Mouse (Mus musculus): ENCODE data around the gene Fabp7. TPM values are rescaled to one million over a fixed set of nuclear protein-coding genes. Genes with fewer than 3 reads are reported as not detected.

Gene Fabp7
- polyA plus RNA-seq, 2 experiments = 0.70 to 1.6 TPM

DNA sequence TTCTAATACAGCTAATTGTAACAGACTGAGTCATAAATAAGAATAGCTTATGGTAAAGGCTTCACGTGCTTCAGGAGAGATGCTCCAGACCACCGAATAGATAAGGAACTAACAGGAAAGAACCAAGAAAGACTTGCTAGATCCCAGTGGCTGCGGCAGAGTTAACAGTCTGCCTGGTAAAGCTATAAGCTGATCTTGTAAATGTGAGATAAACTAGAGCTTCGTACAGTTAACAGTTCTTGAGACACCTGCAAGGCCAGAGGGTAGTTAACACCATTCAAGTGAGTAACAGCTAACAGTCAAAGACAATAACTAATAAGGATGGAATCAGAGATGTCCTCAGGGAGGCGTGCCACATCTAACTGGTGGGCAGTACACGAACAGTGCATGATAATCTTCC, 31.2 kb downstream of the Fabp7 start:
- Histone ChIP-seq H3K4me2 (ENCODE audit: low read depth) (no peak overlapping the region), H3K9ac (replicated peaks) (no peak overlapping the region; the same call in 1 of the 2 replicates), H3K9me3 (ENCODE audit: control insufficient read depth, low read length) (no peaks in the 10 kb centered on the region), H3K27ac (no peak overlapping the region), H3K27me3 (ENCODE audit: control insufficient read depth, insufficient read depth, low read length) (no peaks in the 10 kb centered on the region), H3K36me3 (replicated peaks; ENCODE audit: control insufficient read depth, insufficient read depth, low read depth) (no peaks in the 10 kb centered on the region), H3K4me1 (replicated peaks; ENCODE audit: control insufficient read depth in 2 of 2, insufficient read depth in 2 of 2, low read length in 1 of 2) (peaks cover 0 to 3% of the 10 kb centered on the region in 2 experiments; a peak in 1 of 4 replicates), H3K4me3 (ENCODE audit: insufficient read depth in 1 of 2, low read depth in 2 of 2, low read length in 2 of 2) (no peak overlapping the region)
- WGBS (ENCODE audit: insufficient replicate concordance) = 36% methylated on average over 6 of the region's 6 CpGs
- ATAC-seq (ENCODE audit: insufficient read depth) (peak; percentile 45; the same call in 1 of the 2 replicates), DNase-seq (ENCODE audit: low read depth in 3 of 3, low spot score in 3 of 3) (no peak)
- TF ChIP-seq CTCF (IDR thresholded peaks at IDR 0.05; ENCODE audit: low read depth) = no peak
- 0 out of 2 replicates have a peak, but pooled peaks have one; percentile 21 for TF ChIP-seq EP300 (IDR thresholded peaks at IDR 0.05; ENCODE audit: low read depth)

DNA sequence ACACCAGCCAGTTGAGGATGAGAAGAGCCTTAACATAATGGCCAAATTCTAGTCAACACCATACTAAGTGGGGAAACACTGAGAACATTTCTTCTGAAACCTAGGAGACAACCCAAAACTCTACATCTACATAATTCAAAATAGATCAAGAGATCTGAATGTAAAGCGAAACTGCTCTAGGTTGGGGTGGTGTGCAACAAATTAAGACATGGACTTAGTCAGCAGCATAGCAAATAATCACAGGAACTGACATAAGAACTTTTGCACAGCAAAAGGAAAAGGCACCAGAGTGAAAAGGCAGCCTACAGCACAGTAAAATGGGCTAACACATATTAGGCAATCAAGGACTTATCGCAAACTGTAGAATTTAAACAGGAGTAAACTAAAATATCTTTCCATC, 34.5 kb downstream of the Fabp7 start:
- H3K4me2 ChIP-seq (ENCODE audit: low read depth) = no peak overlapping the region
- peaks cover 0 to 3% of the 10 kb centered on the region in 2 experiments; a peak in 1 of 4 replicates for H3K4me1 ChIP-seq (replicated peaks; ENCODE audit: control insufficient read depth in 2 of 2, insufficient read depth in 2 of 2, low read length in 1 of 2)
- H3K4me3 ChIP-seq (ENCODE audit: insufficient read depth in 1 of 2, low read depth in 2 of 2, low read length in 2 of 2) = no peak overlapping the region
- DNase-seq (ENCODE audit: low read depth in 3 of 3, low spot score in 3 of 3) (no peak), ATAC-seq (ENCODE audit: insufficient read depth) (no peak)
- no peak overlapping the region for H3K27ac ChIP-seq
- no peak overlapping the region for H3K9ac ChIP-seq (replicated peaks)
- WGBS (ENCODE audit: insufficient replicate concordance) = 74% methylated on average over 2 of the region's 2 CpGs
- no peaks in the 10 kb centered on the region for H3K27me3 ChIP-seq (ENCODE audit: control insufficient read depth, insufficient read depth, low read length)
- H3K9me3 ChIP-seq (ENCODE audit: control insufficient read depth, low read length) = no peaks in the 10 kb centered on the region
- no peaks in the 10 kb centered on the region for H3K36me3 ChIP-seq (replicated peaks; ENCODE audit: control insufficient read depth, insufficient read depth, low read depth)
- TF ChIP-seq EP300 (IDR thresholded peaks at IDR 0.05; ENCODE audit: low read depth) (no peak), CTCF (IDR thresholded peaks at IDR 0.05; ENCODE audit: low read depth) (no peak)

DNA sequence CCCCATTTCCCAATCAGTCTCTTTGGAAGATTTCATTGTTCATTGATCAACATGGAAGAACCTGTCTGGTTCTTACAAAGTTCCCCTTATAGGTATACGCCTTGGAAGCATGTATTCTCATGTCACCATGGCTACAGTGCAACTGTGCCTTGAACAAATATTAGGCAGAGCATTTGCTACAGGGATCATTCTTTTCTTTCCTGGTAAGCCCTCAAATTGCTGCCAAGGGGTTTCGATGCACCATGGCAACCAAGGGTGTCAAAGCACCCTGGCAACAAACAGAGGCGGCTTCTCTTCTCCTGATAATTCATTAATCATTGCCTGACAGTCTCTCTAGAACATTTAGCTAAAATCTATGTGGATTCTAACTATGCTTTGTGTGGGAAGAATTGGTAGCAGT, 37.8 kb downstream of the Fabp7 start:
- DNase-seq (ENCODE audit: low read depth in 3 of 3, low spot score in 3 of 3) (no peak), ATAC-seq (ENCODE audit: insufficient read depth) (no peak)

DNA sequence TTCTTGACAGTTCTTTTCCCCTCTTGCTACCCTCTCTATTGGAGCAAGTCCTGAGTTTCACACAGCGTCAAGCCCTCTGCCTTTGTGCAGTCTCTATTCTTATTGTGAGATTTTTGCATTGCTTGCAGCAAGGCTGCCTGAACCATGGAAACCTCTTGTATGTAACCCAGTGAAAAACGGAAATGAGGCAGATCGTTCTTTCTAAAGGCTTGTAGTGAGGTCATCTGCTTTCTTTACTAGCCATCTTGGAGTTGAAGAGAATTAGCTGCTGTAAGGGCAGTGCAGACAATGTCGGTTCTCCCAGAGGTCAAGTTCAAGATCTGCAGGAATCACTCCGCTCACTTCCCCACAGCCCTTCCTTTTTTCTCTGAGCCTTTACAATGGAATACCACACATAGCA, 44.0 kb downstream of the Fabp7 start:
- Histone ChIP-seq H3K27me3 (ENCODE audit: control insufficient read depth, insufficient read depth, low read length) (no peaks in the 10 kb centered on the region), H3K9ac (replicated peaks) (no peak overlapping the region), H3K9me3 (ENCODE audit: control insufficient read depth, low read length) (no peaks in the 10 kb centered on the region), H3K36me3 (replicated peaks; ENCODE audit: control insufficient read depth, insufficient read depth, low read depth) (no peaks in the 10 kb centered on the region), H3K4me3 (ENCODE audit: insufficient read depth in 1 of 2, low read depth in 2 of 2, low read length in 2 of 2) (no peak overlapping the region), H3K27ac (no peak overlapping the region), H3K4me1 (replicated peaks; ENCODE audit: control insufficient read depth in 2 of 2, insufficient read depth in 2 of 2, low read length in 1 of 2) (no peaks in the 10 kb centered on the region), H3K4me2 (ENCODE audit: low read depth) (no peak overlapping the region)
- DNase-seq (ENCODE audit: low read depth in 3 of 3, low spot score in 3 of 3) (no peak), ATAC-seq (ENCODE audit: insufficient read depth) (no peak)
- TF ChIP-seq CTCF (IDR thresholded peaks at IDR 0.05; ENCODE audit: low read depth) (no peak), EP300 (IDR thresholded peaks at IDR 0.05; ENCODE audit: low read depth) (no peak)
- WGBS (ENCODE audit: insufficient replicate concordance) = 53% methylated on average over 5 of the region's 5 CpGs

More for the DNA sequence above, 37.8 kb downstream of the Fabp7 start:
- no peaks in the 10 kb centered on the region for H3K36me3 ChIP-seq (replicated peaks; ENCODE audit: control insufficient read depth, insufficient read depth, low read depth)
- H3K4me2 ChIP-seq (ENCODE audit: low read depth) = no peak overlapping the region
- TF ChIP-seq CTCF (IDR thresholded peaks at IDR 0.05; ENCODE audit: low read depth) = no peak
- no peak for TF ChIP-seq EP300 (IDR thresholded peaks at IDR 0.05; ENCODE audit: low read depth)
- H3K27me3 ChIP-seq (ENCODE audit: control insufficient read depth, insufficient read depth, low read length) = no peaks in the 10 kb centered on the region
- H3K4me3 ChIP-seq (ENCODE audit: insufficient read depth in 1 of 2, low read depth in 2 of 2, low read length in 2 of 2) = no peak overlapping the region
- no peaks in the 10 kb centered on the region for H3K4me1 ChIP-seq (replicated peaks; ENCODE audit: control insufficient read depth in 2 of 2, insufficient read depth in 2 of 2, low read length in 1 of 2)
- no peak overlapping the region for H3K27ac ChIP-seq
- WGBS (ENCODE audit: insufficient replicate concordance) = 42% methylated on average over 3 of the region's 3 CpGs
- H3K9me3 ChIP-seq (ENCODE audit: control insufficient read depth, low read length) = no peaks in the 10 kb centered on the region
- no peak overlapping the region for H3K9ac ChIP-seq (replicated peaks)

DNA sequence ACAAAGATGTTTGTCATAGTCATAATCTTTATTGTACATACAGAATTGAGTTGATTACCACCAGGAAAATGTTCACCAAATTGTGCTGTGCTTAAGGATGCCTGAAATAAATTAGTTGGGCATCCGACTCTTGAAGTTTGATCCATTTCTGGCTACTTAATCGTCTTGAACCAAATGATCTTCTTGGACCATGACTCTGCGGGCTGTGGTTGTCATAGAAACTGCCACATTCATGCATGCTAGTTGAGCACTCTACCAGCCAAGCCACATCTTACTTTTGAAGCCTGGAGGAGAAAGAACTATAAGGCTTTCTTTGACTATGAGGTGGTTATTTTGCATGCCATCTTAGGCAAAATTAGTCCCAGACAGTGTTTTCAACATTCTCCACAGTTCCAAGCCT, 44.9 kb downstream of the Fabp7 start:
- Histone ChIP-seq H3K36me3 (replicated peaks; ENCODE audit: control insufficient read depth, insufficient read depth, low read depth) (no peaks in the 10 kb centered on the region), H3K4me2 (ENCODE audit: low read depth) (no peak overlapping the region), H3K27ac (no peak overlapping the region), H3K9ac (replicated peaks) (no peak overlapping the region), H3K9me3 (ENCODE audit: control insufficient read depth, low read length) (no peaks in the 10 kb centered on the region), H3K27me3 (ENCODE audit: control insufficient read depth, insufficient read depth, low read length) (no peaks in the 10 kb centered on the region), H3K4me3 (ENCODE audit: insufficient read depth in 1 of 2, low read depth in 2 of 2, low read length in 2 of 2) (no peak overlapping the region), H3K4me1 (replicated peaks; ENCODE audit: control insufficient read depth in 2 of 2, insufficient read depth in 2 of 2, low read length in 1 of 2) (no peaks in the 10 kb centered on the region)
- WGBS (ENCODE audit: insufficient replicate concordance) = 62% methylated on average over 3 of the region's 3 CpGs
- ATAC-seq (ENCODE audit: insufficient read depth) (no peak), DNase-seq (ENCODE audit: low read depth in 3 of 3, low spot score in 3 of 3) (no peak)
- TF ChIP-seq CTCF (IDR thresholded peaks at IDR 0.05; ENCODE audit: low read depth) (no peak), EP300 (IDR thresholded peaks at IDR 0.05; ENCODE audit: low read depth) (no peak)
